Mouse (Mus musculus): ENCODE data around the gene Pank2. TPM values are rescaled to one million over a fixed set of nuclear protein-coding genes. Genes with fewer than 3 reads are reported as not detected.
"Not testable (repeated sequence)": the region's sequence is repeated elsewhere in the genome, so short reads cannot be mapped to it uniquely, and the experiment has no call there.

The Pank2 gene
- total RNA-seq, 2 experiments from 2014 or later, result 20.9 to 25.7 TPM

GRCm38 (mm10) chr2:131307822-131308221, 45.5 kb downstream of the Pank2 start:
- no peak for DNase-seq
- intact Hi-C loops (cut with DNase I), result no loop called here

GRCm38 (mm10) chr2:131309296-131309695, 47.0 kb downstream of the Pank2 start:
- no peak for DNase-seq
- intact Hi-C loops (cut with DNase I), result no loop called here

- intact Hi-C loops (cut with DNase I), result no loop called here
- DNase-seq, result no peak
These were observed 53.9 kb downstream of the Pank2 start for GRCm38 (mm10) chr2:131316167-131316566.

- no peak for DNase-seq
- intact Hi-C loops (cut with DNase I), result no loop called here
These were observed 57.1 kb downstream of the Pank2 start for GRCm38 (mm10) chr2:131319401-131319800.

- DNase-seq, result peak; percentile 29 to 33
These were observed 58.9 kb downstream of the Pank2 start for GRCm38 (mm10) chr2:131321192-131321591.

GRCm38 (mm10) chr2:131323675-131324074, 61.4 kb downstream of the Pank2 start:
- DNase-seq, result no peak

More at GRCm38 (mm10) chr2:131321192-131321591, 58.9 kb downstream of the Pank2 start:
- intact Hi-C loops (cut with DNase I), result not testable (repeated sequence)

GRCm38 (mm10) chr2:131326044-131326443, 63.7 kb downstream of the Pank2 start:
- intact Hi-C loops (cut with DNase I), result no loop called here

More at GRCm38 (mm10) chr2:131323675-131324074, 61.4 kb downstream of the Pank2 start:
- intact Hi-C loops (cut with DNase I), result no loop called here

GRCm38 (mm10) chr2:131328981-131329380, 66.7 kb downstream of the Pank2 start:
- intact Hi-C loops (cut with DNase I), result no loop called here
- no peak for DNase-seq

More at GRCm38 (mm10) chr2:131326044-131326443, 63.7 kb downstream of the Pank2 start:
- no peak for DNase-seq

GRCm38 (mm10) chr2:131330548-131330947, 68.3 kb downstream of the Pank2 start:
- intact Hi-C loops (cut with DNase I), result no loop called here
- DNase-seq, result no peak

- intact Hi-C loops (cut with DNase I), result no loop called here
- DNase-seq, result no peak
These were observed 75.3 kb downstream of the Pank2 start for GRCm38 (mm10) chr2:131337602-131338001.

GRCm38 (mm10) chr2:131344449-131344848, 82.2 kb downstream of the Pank2 start:
- intact Hi-C loops (cut with DNase I), result no loop called here
- DNase-seq, result peak; percentile 39 to 43

GRCm38 (mm10) chr2:131345556-131345955, 83.3 kb downstream of the Pank2 start:
- intact Hi-C loops (cut with DNase I), result no loop called here
- no peak for DNase-seq

Small RNA genes within 50 kb of the gene (microRNA-seq; reads per million reads assigned to microRNA genes)
- gene Mir103-2 (ENCODE audit: borderline number of aligned reads in 2 of 2), result 19.5 to 23.1 reads per million in 2 experiments

Other genes with a start within 250 kb of the Pank2 start
- 10 to 100 TPM in 1 of 2 experiments, 1 to 10 TPM in 1; 6.9 to 10.4 TPM for gene Gfra4, start 219.4 kb upstream of the Pank2 start, total RNA-seq (2021)
- gene Adam33, start 198.7 kb upstream of the Pank2 start, total RNA-seq (2021), result 1 to 10 TPM; 1.7 to 2.2 TPM
- gene Siglec1, start 175.7 kb upstream of the Pank2 start, total RNA-seq (2021), result 1 to 10 TPM; 1.9 to 4.6 TPM
- 10 to 100 TPM; 32.1 to 44.1 TPM for gene Hspa12b, start 135.2 kb upstream of the Pank2 start, total RNA-seq (2021)
- not detected for gene Gm11037, start 129.0 kb upstream of the Pank2 start, total RNA-seq (2021)
- gene 1700037H04Rik, start 102.4 kb upstream of the Pank2 start, total RNA-seq (2021), result 10 to 100 TPM in 1 of 2 experiments, 1 to 10 TPM in 1; 9.7 to 12.8 TPM
- gene Cenpb, start 82.4 kb upstream of the Pank2 start, total RNA-seq (2021), result 10 to 100 TPM; 85.1 to 86.2 TPM
- gene Cdc25b, start 75.5 kb upstream of the Pank2 start, total RNA-seq (2021), result 1 to 10 TPM; 6.1 to 7.0 TPM
- gene Spef1, start 75.2 kb upstream of the Pank2 start, total RNA-seq (2021), result 1 to 10 TPM; 5.7 to 6.2 TPM
- gene Ap5s1, start 55.4 kb upstream of the Pank2 start, total RNA-seq (2021), result 10 to 100 TPM; 31.5 to 36.5 TPM
- 10 to 100 TPM; 63.9 to 69.7 TPM for gene Mavs, start 28.4 kb upstream of the Pank2 start, total RNA-seq (2021)
- 1 to 10 TPM; 2.9 to 3.2 TPM for gene Rnf24, start 90.4 kb downstream of the Pank2 start, total RNA-seq (2021)
- 10 to 100 TPM; 21.4 to 22.2 TPM for gene Smox, start 229.0 kb downstream of the Pank2 start, total RNA-seq (2021)

Measured in heart, postnatal 36 days (tissue).